Mouse (Mus musculus) brain, adult 2 months (tissue): ENCODE measurements at regions not wholly inside any gene's neighbourhood (a gene's known extent, or its start where the extent isn't known, plus 50 kb on each side); places are given as distances from the start of the nearest gene placed in this dataset.

Source experiments
- DNase-seq: peaks from one replicate; pipeline ENCODE4 v3.0.0; 2011; ENCODE audit warnings: low read depth, low spot score

DNA sequence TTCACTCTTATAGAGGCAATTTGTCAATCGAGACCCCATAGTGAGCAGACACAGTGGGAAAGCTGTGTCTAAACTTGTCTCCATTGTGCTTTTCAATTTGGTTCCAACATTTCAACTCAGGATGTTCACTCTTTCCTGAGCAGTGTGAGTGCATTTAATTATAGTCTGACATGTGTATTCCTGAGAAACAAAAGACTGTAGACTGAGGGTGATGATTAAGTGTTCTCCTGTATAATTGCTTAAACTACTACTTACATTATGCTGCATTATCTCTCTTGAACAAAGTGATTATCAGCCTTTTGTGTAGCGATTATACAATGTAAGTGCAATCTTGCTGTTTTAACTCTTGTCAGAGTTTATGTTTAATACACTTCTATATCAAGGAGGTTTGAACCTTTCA lies 87.9 kb downstream of the 1700008P02Rik start:
- DNase-seq, result peak; percentile 21

DNA sequence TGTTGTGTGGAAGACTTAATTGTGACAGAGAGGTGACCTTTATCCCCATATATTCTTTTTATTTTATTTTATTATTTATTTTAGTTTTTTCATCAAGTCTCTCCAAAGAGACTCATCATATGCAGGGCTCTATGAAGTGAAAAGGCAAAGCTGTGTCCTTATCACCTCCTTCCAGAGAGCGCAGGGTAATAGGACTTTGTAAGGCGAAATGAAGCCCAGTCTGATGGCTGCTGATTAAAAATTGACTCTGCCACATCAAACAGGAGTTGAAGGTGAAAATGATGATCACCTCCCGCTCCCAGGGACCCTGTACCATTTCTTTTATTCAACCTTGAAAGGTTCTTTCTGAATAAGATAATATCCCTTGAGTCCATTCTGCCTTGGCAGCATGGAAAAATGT lies 94.3 kb downstream of the 1700008P02Rik start:
- DNase-seq, result no peak

DNA sequence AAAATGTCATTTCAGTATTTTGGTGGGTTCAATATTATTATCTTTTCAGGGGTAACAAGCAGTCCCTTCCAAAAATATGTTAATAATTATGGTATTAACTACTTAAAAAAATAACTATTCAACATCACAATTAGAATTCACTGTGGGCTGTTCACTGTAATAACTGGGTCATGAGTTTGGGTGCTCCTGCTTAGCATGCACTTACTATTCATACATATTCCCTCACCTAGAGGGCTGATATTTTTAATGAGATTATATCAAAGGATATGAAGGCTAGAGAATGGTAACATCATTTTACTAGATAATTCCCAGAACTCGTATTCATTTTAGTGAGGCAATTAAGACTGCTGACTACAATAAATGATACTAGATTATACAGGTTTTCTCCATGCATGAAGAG lies 95.1 kb downstream of the 1700008P02Rik start:
- no peak for DNase-seq

DNA sequence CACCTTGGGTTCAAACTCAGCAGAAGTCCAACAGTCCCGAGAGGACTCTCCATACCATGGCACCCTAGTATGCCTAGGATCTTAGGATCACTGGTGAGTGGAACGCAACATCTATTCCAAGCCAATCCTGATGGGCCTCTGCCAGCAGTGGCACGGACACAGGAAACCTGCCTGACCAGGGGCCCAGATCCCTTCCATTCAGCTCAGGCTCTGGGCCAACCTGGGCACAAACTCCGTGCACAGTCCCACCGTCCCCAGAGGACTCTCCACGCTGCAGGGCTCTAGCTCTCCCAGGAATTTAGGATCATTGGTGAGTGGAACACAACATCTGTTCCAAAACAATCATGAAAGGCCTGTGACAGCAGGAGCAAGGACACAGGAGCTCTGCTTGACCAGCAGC lies 108.9 kb downstream of the 1700008P02Rik start:
- DNase-seq, result no peak

DNA sequence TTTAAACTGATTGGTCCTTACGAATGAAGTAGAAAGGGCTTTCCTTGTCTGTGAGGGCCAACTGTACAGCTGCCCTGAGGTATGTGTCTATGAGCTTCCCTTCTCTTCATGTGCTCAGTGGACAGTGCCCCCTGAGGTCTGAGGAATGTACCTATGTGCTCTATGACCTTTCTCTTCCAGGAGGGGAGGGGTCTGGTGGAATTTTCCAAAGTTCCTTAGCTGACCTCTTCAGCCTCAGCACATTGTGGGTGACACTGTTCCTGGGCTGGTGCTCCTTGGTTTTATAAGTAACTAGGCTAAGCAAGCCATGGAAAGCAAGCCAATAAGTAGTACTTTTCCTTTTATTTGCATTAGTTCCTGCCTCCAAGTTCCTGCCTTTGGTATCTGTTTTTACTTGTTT lies 116.1 kb downstream of the 1700008P02Rik start:
- DNase-seq, result no peak

DNA sequence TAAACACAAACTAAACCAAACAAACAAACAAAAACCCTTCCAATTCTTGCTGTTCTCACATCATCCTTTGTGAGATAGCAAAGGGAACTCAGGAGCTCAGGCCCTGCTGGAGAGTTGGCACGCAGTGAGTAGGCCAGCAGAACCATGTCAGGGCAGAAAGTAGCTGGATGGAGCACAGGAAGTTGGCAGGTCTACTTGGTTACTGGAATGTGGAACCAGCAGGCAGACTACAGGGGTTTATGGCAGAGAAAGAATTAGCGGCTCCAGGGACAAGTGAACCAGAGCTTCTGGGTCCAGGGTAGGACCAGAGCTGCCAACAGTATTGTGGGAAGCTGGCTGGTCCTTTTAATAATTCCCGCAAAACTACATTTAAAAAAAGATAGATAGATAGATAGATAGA lies 136.2 kb downstream of the 1700008P02Rik start:
- DNase-seq, result peak; percentile 1

DNA sequence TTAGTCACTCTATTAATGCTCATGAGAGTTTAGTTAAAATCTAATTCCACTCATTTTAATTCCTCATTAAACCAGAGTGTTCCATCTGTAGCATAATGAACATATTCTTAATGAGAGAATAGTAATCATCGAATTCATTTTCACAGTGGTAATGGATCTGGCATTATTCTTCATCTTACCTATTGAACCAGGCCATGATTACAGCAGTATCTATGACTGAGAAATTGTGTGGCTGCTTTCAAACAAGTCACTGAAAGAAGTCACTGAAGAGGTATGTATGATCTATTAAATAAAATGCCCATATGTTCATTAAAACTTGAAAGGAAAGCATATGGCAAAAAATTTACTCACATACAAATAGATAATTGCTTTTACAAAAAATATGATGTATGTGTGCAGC lies 138.6 kb downstream of the 1700008P02Rik start:
- no peak for DNase-seq
